Mouse (Mus musculus) granulocyte monocyte progenitor cell, adult 5-6 weeks (primary cell): ENCODE measurements around the gene Dpp6. TPM values are rescaled to one million over a fixed set of nuclear protein-coding genes. Genes with fewer than 3 reads are reported as not detected.

Source experiments
- ATAC-seq: replicated peaks from 2 replicates; pipeline ENCODE4 v1.8.0; 2016; ENCODE audit warnings: mild to moderate bottlenecking, moderate TSS enrichment, inconsistent platforms; ENCODE audit not compliant: poor library complexity, severe bottlenecking
- total RNA-seq, 2 experiments: library from RNA; stranded (forward) in 1 of 2; stranded (reverse) in 1 of 2; fragments of 200-712, 200-1000 nt in 1 of 2; fragments of >200 nt in 1 of 2; fragmentation: Nextera tagmentation in 1 of 2; gene quantifications; 2 replicates each; pipeline ENCODE4 v1.2.3; 2014 to 2017

Dpp6 gene
- total RNA-seq (2014; fragmentation: Nextera tagmentation) = not detected in 2 replicates
- not detected in 2 replicates for total RNA-seq (2017)

DNA sequence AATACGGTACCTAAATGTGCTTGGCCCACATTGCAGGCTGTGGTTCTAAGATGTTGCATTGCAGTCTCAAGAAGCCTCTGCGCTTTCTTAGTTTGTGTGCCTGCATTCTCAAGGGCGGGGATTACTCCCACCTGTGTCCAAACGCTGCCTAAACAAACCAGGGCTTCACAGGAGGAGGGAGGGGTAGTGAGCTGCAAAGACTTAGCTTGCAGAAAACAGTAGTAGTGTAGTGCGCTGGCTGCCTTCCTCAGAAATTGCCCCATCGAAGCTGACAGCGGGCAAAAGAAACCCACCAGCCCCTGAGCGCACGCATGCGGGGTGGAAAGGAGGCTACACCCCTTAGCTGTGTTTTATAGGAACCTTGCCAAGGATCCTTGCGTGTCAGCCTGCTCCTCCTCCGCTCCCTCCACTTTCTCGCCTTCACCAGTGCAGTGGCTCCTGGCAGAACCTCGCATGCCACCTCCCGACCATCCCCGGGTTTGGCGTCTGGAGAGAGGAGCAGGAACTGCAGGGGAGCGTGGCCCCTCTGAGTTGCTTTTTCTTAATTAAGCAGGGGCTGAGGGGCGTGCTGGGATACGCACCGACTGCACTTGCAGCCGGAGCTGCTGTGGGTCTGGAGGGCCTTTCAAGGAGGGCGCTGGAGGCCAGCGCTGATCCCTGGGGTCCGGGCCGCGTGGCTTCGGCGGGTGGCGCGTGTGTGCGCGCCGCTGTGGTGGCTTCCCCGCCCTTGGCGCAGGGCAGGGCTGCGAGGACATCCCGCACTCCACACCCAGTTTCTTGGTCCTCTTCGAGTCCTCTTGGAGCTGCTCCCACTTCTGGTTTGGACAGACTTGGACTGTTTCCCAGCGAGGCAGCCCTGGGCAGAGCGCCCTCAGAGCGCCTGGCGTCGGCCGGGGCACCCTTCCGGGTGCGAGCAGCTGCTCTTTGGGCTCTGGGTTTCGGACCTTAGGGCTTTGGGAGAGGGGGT, at the start of gene Dpp6:
Gene Dpp6 (plus strand): TSS at position 229 of the 967 bp plus-strand sequence.
- no peak for ATAC-seq

DNA sequence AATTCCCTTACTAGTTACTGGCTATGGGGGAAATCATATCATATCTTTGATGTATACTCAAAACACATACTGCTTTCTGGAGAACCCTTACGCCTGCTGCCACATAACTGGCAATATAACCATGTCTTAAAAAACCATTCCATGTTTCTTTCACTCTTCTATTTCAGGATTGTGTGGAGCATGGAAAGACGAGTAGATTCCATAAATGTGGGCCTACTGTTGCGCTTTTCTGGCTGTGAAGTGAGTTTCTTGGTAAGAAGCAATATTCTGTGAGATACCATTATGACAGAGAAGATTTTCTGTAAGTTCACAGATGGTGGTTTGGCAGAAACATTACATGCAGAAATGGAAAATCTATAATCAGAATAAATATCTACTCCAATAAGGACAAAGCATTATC, 33.0 kb upstream of the Dpp6 start:
- no peak for ATAC-seq

DNA sequence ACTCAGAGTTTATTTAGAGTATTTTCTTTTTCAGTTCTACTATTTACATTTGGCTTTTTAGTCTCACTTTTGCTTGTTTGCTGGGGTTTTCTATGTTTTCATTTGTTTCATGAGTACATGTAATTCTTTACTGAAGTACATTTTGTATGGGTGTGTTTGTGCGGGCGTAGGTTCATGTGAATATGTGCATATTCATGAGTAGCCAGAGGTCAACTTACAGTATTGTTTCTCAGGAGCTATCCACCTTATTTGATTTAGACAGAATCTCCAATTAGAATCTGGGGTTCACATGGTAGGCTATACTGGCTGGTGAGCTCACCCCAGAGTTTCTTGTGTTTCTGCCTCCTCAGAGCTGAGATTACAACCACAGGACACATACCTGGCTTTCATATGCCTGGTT, 21.5 kb upstream of the Dpp6 start:
- no peak for ATAC-seq

DNA sequence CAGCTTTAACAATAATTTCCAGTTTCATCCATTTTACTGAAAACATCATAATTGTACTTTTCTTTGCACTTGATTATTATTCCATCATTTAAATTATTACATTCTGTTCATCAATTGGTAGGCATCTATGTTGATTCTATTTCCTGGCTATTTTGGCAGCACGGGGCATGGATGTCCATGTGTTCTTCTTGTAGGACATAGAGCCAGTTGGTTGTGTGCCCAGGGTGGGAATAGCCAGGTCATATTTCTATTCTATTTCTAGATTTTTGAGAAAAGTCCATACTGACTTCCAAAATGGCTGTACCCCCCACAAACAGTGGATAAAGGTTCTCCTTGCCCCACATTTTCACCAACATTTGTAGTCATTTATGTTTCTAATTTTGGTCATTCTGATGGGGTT, 19.0 kb downstream of the Dpp6 start:
- no peak for ATAC-seq

DNA sequence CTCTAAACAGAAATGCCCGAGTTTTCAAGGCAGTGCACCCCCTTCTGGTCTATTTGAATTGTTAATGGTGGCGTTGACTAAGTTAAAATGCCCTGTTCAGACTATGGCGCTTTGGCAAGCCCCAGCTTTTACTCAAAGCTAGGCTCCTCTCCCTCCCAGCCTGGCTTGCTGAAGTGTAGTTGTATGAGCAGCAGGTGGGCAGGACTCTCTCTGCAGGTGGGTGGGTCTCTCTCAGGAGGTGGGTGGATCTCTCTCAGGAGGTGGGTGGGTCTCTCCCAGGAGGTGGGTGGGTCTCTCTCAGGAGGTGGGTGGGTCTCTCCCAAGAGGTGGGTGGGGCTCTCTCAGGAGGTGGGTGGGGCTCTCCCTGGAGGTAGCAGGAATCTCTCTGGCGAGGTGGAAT, 24.1 kb downstream of the Dpp6 start:
- no peak for ATAC-seq

DNA sequence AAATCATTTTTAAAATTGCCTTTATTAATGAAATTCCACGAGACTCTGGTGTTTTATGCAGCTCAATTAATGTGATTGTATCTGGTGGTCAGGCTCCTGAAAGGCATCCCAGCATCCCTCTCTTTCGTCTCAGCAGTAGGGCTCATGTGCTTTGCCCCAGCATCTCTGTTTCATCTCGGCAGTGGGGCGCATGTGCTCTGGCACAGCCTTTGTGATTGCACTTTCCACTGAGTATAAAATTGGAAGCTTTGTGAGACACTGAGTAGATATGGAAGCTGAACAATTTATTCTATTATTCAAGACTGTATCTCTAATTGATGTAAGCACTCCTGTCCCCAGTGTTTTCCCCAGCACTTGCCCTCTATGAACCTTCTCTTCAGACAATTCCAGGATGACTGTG, 37.7 kb downstream of the Dpp6 start:
- ATAC-seq = no peak

DNA sequence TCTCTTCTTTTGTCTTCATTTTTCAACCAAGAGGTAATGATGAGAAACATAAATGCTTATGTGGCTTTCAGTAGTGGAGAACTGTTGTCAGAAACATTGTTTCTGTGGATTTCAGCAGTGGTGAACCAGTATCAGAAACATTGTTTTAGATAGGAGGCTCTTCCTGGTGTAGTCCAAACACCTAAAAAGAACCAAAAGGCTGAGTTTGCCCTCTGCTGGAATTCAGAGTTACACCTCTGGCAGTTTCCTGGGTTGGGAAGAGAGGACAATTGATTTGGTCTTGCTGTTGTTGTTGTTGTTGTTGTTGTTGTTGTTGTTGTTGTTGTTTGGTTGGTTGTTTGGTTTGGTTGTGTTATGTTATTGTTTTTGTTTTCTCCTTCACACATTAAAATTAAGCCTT, 58.4 kb downstream of the Dpp6 start:
- ATAC-seq = no peak

DNA sequence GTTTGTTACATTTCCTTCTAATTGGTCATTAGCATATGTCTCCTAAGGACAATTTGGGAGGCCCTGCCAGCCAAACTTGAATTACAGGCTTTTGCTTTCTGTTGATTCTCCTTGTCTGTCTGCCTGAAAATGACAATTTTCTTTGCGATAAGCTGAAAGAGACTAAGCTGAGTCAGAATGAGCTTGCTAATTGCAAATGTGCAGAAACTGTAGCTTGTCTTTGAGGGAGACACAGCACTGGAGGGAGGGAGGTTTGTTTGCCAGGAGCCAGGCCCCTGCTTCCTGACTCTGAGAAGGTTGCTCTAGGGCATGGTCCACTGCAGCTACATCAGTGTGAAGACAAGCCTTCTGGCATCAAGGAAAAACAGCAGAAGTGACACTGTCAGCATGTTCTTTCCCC, 70.5 kb downstream of the Dpp6 start:
- no peak for ATAC-seq

DNA sequence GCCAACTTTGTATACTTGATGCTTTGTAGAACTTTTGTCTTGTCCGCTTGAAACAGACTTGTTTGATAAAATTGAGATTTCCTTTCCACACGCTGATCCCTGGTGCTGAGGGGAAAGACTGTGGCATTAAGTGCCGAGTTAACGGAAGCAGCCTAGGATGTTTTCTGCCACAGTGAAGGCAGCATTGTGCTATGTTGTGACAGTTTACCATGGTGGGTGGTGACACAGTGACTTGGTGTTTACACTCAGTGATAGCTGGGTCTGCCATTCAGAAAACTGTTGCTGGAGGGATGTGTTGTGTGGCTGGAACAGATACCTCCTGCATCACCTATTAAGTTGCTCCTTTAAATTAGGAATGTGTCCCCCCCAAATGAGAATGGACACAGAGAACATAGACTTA, 71.1 kb downstream of the Dpp6 start:
- no peak for ATAC-seq

DNA sequence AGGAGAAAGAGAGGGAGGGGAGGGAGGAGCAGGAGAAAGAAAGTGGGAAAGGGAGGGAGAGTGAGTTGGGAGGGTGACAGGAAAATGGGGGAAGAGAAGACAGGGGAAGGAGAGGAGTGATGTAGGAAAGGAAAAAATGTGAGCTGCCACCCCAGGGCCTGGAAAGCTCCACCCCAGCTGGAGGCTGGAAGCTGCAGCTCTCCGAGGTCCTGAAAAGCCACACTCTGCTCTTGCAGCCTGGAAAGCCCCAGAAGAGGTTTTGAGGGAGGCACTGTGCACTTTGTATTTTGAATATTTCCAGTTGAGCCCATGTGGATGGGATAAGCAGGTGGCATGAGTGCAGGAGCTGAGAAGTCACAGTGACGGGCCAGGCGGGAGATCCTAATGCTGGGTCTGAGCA, 77.3 kb downstream of the Dpp6 start:
- ATAC-seq = no peak

DNA sequence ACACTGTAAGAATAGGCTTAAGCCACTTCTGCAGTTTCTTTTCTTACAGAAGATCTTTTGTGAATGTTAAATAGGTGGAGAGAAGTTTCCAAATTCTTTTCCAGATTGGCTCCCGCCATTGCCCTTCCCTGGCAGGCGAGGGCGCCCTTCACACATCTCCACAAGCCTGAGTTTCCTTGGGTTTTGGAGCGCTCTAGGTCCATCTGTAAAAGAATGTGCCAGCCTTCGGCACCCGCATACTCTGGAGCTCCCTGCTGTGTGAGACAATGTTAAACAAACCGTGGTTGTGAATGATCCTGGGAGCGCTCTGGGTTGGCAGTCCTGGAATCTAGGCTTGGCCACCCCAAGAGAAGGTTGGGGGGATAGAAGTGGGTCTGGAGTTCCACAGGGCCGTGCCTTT, 86.8 kb downstream of the Dpp6 start:
- no peak for ATAC-seq

DNA sequence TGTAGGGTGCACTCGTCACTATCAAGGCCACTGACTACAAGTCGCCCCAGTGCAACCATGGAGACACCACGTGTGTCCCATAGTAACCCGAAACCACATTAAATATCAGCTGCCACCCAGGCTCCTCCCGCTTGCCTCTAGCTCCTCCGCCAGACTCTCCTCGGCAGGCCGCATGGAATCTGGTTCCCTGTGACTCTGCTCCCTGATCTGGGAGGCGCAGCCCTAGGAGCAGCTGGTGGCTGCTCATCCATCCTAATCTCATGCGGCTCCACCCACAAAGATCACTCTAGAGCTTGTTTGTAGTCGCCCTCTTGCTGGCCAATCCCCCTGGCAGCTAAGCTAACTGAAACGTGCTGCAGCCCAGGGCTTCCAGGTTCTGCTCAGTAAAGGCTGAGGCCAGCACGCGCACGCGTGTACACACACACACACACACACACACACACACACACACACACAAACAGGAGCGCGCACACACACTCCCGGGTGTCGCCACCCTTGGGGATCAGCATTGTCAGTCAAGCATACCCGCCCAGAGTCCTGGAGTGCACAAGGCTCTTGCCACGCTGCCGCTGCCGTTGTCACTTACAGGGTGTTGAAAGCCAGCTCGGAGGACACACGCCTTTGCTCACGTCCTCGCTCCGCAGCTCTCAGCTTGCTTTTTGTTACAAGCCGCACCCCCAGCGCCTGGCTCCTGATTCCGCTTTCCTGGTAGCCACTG, 87.5 kb downstream of the Dpp6 start:
- ATAC-seq = no peak

DNA sequence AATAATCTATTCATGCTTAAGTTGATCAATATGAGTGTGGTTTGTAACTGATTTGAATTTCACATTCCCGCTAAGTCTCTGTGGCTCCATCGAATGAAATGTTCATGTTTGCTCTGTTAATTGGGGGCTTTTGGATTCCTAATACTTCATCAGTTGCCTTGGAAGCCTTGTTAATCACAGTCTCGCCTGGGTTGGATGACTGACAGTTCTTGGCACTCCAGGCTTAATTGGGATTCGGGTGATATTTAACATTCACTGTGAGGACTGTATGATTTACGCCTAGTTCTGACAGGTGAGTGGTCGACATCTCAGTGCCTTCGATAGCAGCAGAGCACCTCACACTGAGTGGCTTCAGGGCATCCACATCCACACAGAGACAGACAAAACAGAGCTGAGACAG, 90.1 kb downstream of the Dpp6 start:
- ATAC-seq = no peak

DNA sequence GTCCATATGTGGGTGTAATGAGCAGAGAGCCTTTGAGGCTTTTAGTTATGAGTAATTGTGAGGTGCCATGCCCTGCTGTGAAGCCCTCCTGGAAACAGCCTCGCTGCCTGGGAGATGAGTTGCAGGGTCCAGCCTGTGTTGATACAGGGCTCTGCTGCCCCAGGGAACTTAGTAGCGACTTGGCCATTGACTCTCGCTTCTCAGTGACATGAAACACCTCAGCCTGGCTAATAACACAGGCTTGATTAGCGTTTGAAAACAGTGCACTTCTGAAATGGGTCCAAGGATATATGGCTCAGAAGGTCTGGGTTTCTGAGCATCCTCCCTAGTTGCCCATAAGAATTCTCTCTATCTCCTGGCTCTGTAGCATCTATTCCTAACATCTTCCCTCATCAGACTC, 91.6 kb downstream of the Dpp6 start:
- no peak for ATAC-seq

DNA sequence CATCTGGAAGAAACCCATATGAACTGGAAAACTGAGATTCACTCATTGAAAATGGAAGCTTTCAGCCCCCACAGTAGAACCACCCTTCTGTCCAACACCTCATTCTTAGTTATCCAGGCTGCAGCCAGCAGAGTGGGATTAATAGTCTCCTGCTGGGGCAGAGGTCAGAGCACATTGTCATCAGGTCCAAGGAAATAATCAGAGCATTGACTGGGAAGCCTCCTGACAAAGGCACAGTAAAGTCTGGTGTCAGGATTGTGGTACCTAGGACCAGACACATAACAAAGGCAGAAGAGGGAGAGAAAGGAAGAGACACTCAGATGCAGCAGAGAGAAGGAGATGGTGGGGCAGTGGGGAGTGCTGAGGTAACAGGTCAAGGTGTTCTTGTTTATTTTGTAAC, 93.3 kb downstream of the Dpp6 start:
- no peak for ATAC-seq

DNA sequence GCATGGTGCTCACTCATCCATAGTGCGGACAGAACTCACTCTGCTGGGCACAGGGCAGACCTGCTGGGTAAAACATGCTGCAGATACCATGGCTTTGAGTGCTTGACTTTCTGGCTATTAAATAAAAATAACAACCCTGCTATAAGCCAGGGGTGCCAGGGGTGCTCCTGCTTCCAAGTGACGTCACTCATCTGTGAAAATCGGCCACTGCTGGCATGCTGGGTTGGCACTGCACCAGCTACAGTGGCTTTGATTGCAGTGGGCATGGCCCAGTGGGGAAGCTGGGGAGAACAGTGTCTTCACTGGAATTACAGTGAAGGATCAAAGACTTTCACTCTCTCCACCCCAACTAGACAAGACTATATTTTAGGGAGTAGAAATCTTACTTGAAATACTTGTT, 95.0 kb downstream of the Dpp6 start:
- no peak for ATAC-seq

DNA sequence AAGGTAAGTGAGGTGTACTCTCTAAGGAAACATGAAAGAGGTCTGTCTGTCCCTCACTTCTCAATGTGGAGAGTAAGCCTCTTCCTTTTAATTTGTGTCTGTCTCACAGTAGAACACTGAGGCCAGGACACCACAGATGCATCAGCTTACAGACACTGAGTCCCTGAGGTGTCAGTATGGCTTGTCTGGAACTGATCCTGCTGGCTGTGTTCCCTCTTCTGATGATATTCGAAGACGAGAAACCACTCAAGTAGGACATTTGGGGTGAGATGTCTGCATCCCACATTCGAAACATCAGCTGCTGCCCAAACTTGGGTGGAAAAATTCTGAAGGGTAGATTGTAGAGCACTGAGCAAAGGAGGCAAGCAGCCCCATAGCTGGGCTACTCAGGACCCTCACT, 101.8 kb downstream of the Dpp6 start:
- no peak for ATAC-seq

DNA sequence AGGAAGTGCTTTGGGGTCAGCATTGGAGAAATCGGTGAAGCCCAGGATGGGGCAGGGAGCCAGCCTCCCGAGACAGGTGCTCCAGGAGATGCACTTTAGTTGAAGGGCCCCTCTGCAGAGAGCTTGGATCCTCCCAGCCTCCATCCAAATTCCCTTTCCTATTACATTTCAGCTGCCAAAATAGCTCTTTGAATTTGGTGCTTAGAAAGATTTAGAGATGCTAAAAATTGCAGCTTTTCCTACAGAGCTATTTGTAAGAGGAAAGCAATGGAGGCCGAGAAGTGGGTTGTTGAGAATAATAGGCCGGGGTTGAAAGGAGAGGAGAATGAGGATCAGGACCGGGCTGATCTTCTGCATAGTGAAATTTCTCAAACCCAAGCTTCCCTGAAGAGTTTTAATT, 107.5 kb downstream of the Dpp6 start:
- ATAC-seq = no peak

DNA sequence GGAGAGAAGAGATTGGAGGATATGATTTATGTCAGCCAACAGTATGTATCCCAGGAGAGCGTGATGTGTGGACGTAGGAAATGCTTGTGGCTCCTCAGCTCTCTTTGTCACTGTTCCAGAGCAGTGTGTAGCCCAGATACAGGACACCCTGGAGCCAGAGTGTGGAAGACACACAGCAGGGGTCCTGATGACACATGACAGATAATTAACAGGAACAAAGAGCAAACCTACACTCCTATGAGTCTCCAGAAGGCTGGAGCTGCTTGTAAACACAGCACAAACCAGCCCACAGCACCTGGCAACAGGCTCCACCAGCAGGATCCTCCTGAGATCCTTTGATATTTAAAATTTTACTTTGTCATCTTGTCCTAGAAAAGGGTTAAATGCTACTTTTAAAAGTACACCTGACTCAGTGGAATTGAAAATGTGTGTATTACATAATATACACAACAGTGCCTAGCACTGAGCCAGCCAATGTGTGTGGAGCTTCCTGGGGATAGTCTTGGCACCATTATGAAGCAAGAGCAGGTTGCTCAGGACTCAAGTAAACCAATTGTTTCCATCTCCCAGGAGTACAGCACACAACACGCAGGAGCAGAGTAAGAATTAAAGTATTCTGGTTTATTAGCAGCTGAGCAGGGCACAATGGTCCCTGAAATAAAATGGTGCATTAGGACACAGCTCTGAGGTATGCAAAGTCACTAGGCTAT, 115.6 kb downstream of the Dpp6 start:
- ATAC-seq = no peak

DNA sequence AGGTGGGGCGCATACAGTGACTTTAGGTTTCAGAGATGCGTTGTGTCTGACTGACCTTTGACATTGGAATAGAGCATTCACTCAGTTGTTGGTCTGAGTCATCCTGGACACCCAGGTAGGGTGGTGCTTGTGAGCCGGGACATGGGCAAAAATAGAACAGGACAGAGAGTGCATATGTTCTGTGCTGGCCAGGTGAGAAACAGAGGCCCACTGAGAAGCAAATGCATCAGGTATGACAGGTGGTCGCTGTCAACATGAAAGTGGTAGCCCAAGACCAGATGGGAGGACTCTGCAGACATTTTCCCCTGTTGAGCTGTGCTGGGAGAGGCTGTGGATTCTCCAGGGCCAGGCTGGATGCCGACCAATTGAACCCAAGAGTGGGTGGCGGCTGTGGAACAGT, 117.9 kb downstream of the Dpp6 start:
- no peak for ATAC-seq

DNA sequence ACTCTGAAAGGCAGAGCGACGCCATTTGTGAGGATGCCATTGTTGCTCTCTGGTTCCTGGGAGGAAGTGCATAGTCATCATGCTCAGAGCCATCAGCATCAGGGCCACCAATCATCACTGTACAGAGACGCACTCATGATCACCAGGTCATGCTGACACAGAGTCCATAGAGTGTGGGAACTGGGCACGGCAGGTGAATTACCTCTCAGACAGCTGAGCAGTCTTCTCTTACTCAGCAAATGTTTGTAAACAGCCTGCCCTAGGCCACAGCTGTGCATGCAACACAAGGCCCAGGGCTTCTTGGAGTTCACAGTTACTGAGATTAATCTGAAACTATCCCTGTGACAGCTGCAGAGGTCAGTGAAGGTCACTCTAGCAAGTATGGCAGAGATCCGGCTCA, 124.5 kb downstream of the Dpp6 start:
- ATAC-seq = no peak
